Mouse (Mus musculus) embryo, embryonic 10 days (tissue): Measurements from ENCODE around the gene Aldob.
A peak's percentile ranks its signal among the peaks of the same experiment; 100 is the strongest.
"Not testable (repeated sequence)": the region's sequence is repeated elsewhere in the genome, so short reads cannot be mapped to it uniquely, and the experiment has no call there.

Experiments used
- DNase-seq: peaks from one replicate; pipeline ENCODE4 v3.0.0-alpha.2; 2015; ENCODE audit warnings: low spot score

The Aldob gene

DNA sequence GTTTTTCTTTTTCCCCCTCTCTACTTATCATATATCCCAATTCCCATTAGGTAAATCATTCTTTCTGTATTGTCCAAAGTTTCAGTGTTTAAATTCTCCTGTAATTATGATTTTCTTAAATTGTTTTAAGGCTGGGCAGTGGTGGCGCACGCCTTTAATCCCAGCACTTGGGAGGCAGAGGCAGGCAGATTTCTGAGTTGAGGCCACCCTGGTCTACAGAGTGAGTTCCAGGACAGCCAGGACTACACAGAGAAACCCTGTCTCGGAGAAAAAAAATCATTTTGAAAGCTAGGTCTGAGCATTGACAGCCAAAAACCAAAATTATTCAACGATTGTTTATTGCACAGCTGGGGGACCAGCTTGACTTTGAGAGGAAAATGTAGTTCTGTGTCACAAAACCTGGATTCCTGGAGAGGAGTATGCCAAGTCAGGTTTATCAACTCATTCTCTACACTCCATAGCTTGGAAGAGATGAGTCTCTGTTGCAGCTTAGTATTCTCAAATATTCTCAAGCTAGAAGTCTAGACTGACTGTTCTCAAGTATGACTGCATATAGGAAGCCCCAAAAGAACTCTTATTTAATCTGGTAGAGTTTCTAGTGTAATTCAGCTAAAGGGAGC is 13.6 kb downstream of the Aldob start:
- no peak for DNase-seq

- DNase-seq: no peak
Measured at GRCm38 (mm10) chr4:49535036-49535435, 14.3 kb downstream of the Aldob start.

DNA sequence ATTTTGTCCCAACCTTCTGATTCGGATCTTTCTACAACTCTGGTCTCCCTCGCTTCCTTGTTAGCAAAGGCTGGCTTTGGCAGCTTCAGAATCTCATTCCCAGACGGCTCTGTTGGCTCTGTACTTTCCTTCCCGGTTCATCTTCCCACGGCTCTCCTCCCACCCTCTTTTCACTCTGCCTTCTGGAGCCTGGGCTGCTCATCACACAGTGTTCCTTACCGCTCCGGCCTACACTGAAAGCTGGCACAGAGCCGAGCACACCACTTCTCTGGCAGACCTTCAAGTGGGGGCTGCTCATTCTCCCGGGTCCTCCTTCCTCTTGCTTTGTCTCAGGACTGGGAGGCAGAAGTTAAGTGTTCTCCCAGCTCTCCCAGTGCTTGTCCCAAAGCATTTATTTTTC is 26.8 kb downstream of the Aldob start:
- no peak for DNase-seq

- peak; percentile 45 for DNase-seq
Measured at GRCm38 (mm10) chr4:49521346-49521745, 28.0 kb downstream of the Aldob start.

- peak; percentile 98 for DNase-seq
Measured at GRCm38 (mm10) chr4:49520572-49521340, 28.6 kb downstream of the Aldob start, which contains the start of the genes Mrpl50 and Zfp189. TSS of gene Mrpl50 (minus strand) at chr4:49521093. TSS of gene Zfp189 (plus strand) at chr4:49521176.

GRCm38 (mm10) chr4:49519476-49519875 is 29.9 kb downstream of the Aldob start:
- peak; percentile 49 for DNase-seq

DNA sequence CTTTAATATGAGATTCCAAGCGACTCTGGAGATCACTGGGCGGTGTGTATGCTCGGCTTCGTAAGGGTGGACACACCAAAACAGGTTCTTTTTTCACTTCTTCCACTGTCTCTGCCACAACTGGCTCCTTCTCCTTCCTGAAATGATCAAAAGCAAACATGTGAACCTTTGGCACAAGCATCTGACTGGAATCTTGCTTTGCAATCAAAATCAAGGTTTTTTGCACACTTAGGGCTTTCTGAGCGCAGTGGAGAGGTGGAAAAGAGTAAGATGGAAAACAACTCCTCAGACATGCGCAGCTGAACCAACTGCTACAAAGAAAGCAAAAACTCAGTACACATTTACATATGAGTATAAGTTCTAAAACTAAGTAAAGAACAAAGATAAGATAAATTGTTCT is 34.9 kb downstream of the Aldob start:
- no peak for DNase-seq

DNA sequence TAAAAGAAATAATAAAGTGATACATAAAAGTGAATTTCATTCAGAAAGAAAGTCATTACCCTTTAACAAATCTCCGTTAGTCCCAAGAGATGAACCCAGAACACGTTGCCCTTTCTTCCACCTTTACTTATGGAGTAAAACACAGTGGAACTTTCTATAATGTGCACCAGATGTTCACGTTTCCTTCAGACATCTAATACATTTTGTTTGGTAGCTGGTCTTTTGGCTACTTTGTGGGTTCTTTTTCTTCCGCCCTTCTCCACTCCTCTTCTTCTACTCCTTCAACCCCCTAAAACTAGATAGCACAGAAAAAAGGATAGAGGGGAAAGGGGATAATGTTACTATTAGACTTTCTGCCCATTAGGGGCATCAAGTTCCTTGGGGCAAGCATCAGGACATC is 36.7 kb downstream of the Aldob start:
- DNase-seq: no peak

DNA sequence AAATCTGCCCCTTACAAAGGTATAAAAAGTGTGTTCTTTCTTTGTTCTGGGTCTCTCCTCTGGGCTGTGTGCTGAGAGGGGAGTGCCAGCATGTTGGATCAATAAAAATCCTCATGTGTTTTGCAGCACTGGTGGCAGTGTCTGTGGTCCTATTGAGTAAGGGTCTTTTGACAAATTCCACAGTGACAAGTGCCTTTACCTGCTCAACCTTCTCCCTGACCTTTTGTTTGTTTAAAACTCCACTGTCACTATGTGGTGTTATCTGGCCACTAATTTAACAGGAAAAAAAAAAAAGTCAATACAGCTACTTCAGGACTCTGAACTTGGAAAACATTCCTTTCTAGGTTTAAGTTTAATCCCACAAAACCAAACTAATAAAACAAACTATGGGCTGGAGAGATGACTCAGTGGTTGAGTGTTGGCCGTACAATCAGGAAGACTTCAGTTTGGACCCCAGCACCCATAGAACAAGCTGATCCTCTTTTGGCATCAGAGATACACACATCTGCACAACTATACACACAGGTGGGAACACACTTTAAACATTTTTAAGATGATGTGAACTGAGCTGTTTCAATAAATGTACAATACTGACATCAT is 39.0 kb downstream of the Aldob start:
- DNase-seq: not testable (repeated sequence)

DNA sequence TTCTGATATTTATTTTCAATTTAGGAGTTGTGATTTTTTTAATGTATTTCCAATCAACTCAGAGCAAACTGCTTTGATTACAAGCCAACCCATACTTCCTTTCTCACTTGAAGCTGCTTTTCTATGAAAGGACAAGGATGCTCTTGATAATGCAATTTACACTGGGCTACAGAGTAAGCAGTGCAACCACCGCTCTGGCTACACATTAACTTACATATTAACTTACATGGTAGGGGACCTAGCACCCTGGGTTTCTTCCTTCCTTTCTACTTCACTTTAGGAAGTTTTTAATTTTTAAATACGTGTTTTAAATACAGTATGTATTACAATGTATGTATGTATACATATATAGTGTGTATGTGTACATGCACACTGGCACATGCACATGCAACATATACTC is 40.2 kb downstream of the Aldob start:
- no peak for DNase-seq

DNA sequence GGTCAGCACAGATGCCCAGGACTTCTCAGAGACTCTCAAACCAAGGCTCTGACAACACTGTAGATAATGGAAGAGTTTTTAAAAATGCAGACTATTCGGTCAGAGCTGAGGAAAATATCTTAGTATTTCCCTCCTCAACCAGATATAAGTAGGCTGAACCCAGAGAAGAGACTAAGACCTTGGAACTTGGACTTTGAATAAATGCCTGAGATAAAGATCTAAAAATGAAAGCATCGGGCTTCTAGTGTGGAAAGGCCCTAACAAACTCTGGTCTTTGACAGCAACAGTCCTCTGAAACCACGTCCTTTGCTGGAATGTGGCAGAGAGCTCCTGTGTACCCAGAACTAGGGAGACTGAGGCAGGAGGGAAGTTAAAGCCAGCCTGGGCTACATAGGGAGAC is 43.0 kb downstream of the Aldob start, which contains the start of gene Baat:
Gene Baat (minus strand): TSS at position 172 of the 400 bp plus-strand sequence.
- no peak for DNase-seq

DNA sequence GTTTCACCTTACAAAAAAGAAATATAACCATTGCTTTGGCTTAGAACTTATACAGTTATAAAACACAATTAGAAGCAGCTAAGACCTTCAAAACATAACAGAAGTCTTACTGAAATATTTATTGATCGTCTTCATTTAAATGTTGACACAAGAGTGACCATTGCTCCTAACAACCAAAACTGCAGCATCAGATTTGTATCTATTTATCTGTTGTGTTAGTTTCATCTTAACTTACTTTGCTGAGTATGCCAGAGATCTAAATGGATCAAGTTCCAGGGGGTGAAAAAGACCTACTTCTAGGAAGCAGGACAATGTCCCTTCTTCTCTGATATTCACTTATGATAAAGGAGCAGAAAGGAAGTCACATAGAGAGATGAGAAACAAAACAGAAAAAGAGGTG is 45.8 kb downstream of the Aldob start:
- no peak for DNase-seq
